Mouse (Mus musculus) stomach, embryonic 16.5 days (tissue): ENCODE data around the gene Gabrr2. TPM values are rescaled to one million over a fixed set of nuclear protein-coding genes. Genes with fewer than 3 reads are reported as not detected.
A peak's percentile ranks its signal among the peaks of the same experiment; 100 is the strongest.

Source experiments
- ATAC-seq: fragments of 200-750 bp; cut with Nextera tagmentation; 2 replicates; pipeline ENCODE4 v1.8.0; 2017; ENCODE audit warnings: moderate number of reproducible peaks, moderate TSS enrichment; ENCODE audit not compliant: insufficient read depth, low FRiP score
- H3K27ac ChIP-seq: fragments of 300-500 bp; sonication (generic); 2 replicates; pipeline ENCODE4 v1.5.1; 2014; ENCODE audit warnings: low read length
- H3K27me3 ChIP-seq: fragments of 300-500 bp; sonication (generic); 2 replicates; pipeline ENCODE4 v1.6.1; 2014; ENCODE audit warnings: low read length, control low read depth, mixed read lengths; ENCODE audit not compliant: control insufficient read depth, insufficient read depth
- H3K36me3 ChIP-seq: fragments of 300-500 bp; sonication (generic); 2 replicates; pipeline ENCODE4 v1.6.1; 2014; ENCODE audit warnings: low read length; ENCODE audit not compliant: control insufficient read depth, insufficient read depth
- H3K4me1 ChIP-seq: fragments of 300-500 bp; sonication (generic); 2 replicates; pipeline ENCODE4 v1.6.1; 2014; ENCODE audit warnings: low read length, control low read depth, mixed read lengths; ENCODE audit not compliant: control insufficient read depth, insufficient read depth
- H3K4me2 ChIP-seq: fragments of 300-500 bp; sonication (generic); 2 replicates; pipeline ENCODE4 v1.6.1; 2014; ENCODE audit warnings: low read depth, low read length, mixed read lengths
- H3K4me3 ChIP-seq: fragments of 300-500 bp; sonication (generic); replicated peaks from 2 replicates; pipeline ENCODE4 v1.5.1; 2014; ENCODE audit warnings: mild to moderate bottlenecking, low read length
- H3K9ac ChIP-seq: fragments of 300-500 bp; sonication (generic); 2 replicates; pipeline ENCODE4 v1.6.1; 2014; ENCODE audit warnings: low read length
- H3K9me3 ChIP-seq: fragments of 300-500 bp; sonication (generic); replicated peaks from 2 replicates; pipeline ENCODE4 v1.6.1; 2016; ENCODE audit warnings: low read length, control low read depth; ENCODE audit not compliant: control insufficient read depth
- WGBS: fragments of 180-500 bp; shearing (Covaris S2); extraction: QIAGEN DNeasy Blood & Tissue Kit; methylation state at CpG from one replicate; pipeline ENCODE4 v1.1.7; 2014; 5-methylcytosine and 5-hydroxymethylcytosine counted together
- polyA plus RNA-seq: library from polyadenylated mRNA; unstranded; fragments of >200 nt; fragmentation: Nextera tagmentation; extraction: Ambion mirVana; gene quantifications from 2 replicates; pipeline ENCODE4 v1.2.1, GENCODE M21; 2015

The Gabrr2 gene
- 0.22 and 0.36 TPM in 2 replicates for polyA plus RNA-seq

- Histone ChIP-seq H3K4me1 (0 out of 2 replicates have a peak, but pooled peaks cover 6% of the 10 kb centered on the region), H3K9me3 (no peaks in the 10 kb centered on the region), H3K27me3 (no peaks in the 10 kb centered on the region), H3K27ac (no peak within 1 kb of the TSS), H3K9ac (no peak within 1 kb of the TSS), H3K4me2 (no peak within 1 kb of the TSS), H3K4me3 (no peak within 1 kb of the TSS), H3K36me3 (no peaks in the 10 kb centered on the region)
- 83% methylated on average over 4 of the region's 4 CpGs for WGBS
- no peak for ATAC-seq
Observed at GRCm38 (mm10) chr4:33062981-33063380, at the start of gene Gabrr2. Gene Gabrr2, plus strand, starts transcription at chr4:33062999.

GRCm38 (mm10) chr4:33018361-33018999 lies 44.3 kb upstream of the Gabrr2 start:
- ATAC-seq = peak; percentile 76; the same call in 1 of the 2 replicates

GRCm38 (mm10) chr4:33024420-33024819 lies 38.4 kb upstream of the Gabrr2 start:
- no peaks in the 10 kb centered on the region for H3K36me3 ChIP-seq
- no peak overlapping the region for H3K27ac ChIP-seq
- H3K4me1 ChIP-seq = no peaks in the 10 kb centered on the region
- H3K9ac ChIP-seq = no peak overlapping the region
- no peak overlapping the region for H3K4me2 ChIP-seq
- 68% methylated on average over 8 of the region's 8 CpGs for WGBS
- ATAC-seq = no peak
- H3K4me3 ChIP-seq = no peak overlapping the region
- no peaks in the 10 kb centered on the region for H3K27me3 ChIP-seq
- H3K9me3 ChIP-seq = no peaks in the 10 kb centered on the region

More at GRCm38 (mm10) chr4:33018361-33018999, 44.3 kb upstream of the Gabrr2 start:
- Histone ChIP-seq H3K4me3 (no peak overlapping the region), H3K27me3 (no peaks in the 10 kb centered on the region), H3K9me3 (no peaks in the 10 kb centered on the region), H3K4me2 (no peak overlapping the region), H3K27ac (no peak overlapping the region), H3K9ac (no peak overlapping the region), H3K4me1 (no peaks in the 10 kb centered on the region), H3K36me3 (no peaks in the 10 kb centered on the region)
- WGBS = 49% methylated on average over 9 of the region's 9 CpGs

- no peak for ATAC-seq
- WGBS = 89% methylated on average over 7 of the region's 7 CpGs
- H3K36me3 ChIP-seq = no peaks in the 10 kb centered on the region
Observed at GRCm38 (mm10) chr4:33029104-33029503, 33.7 kb upstream of the Gabrr2 start.

GRCm38 (mm10) chr4:33030264-33031194 lies 32.3 kb upstream of the Gabrr2 start:
- H3K4me2 ChIP-seq = peak overlapping the region; percentile 79
- peak; percentile 74 for ATAC-seq
- H3K27ac ChIP-seq = peak overlapping the region; percentile 83
- H3K4me1 ChIP-seq = peaks cover 7% of the 10 kb centered on the region
- no peaks in the 10 kb centered on the region; the same call in 1 of the 2 replicates for H3K36me3 ChIP-seq
- H3K9ac ChIP-seq = peak overlapping the region; percentile 97
- H3K4me3 ChIP-seq = peak overlapping the region; percentile 91
- 3% methylated on average over 55 of the region's 55 CpGs for WGBS
- peaks cover 4% of the 10 kb centered on the region; the same call in 1 of the 2 replicates for H3K9me3 ChIP-seq
- no peaks in the 10 kb centered on the region for H3K27me3 ChIP-seq

More at GRCm38 (mm10) chr4:33029104-33029503, 33.7 kb upstream of the Gabrr2 start:
- no peak overlapping the region for H3K27ac ChIP-seq
- no peaks in the 10 kb centered on the region for H3K27me3 ChIP-seq
- no peak overlapping the region for H3K4me2 ChIP-seq
- no peak overlapping the region for H3K9ac ChIP-seq
- no peaks in the 10 kb centered on the region for H3K9me3 ChIP-seq
- H3K4me1 ChIP-seq = peaks cover 5% of the 10 kb centered on the region
- H3K4me3 ChIP-seq = no peak overlapping the region

GRCm38 (mm10) chr4:33031195-33031960 lies 31.4 kb upstream of the Gabrr2 start, which contains the start of gene Ube2j1:
Gene Ube2j1, plus strand, starts transcription at chr4:33031416.
- H3K27ac ChIP-seq = peak within 1 kb of the TSS; percentile 83

GRCm38 (mm10) chr4:33032045-33032444 lies 30.8 kb upstream of the Gabrr2 start:
- Histone ChIP-seq H3K9me3 (peaks cover 6% of the 10 kb centered on the region; the same call in 1 of the 2 replicates), H3K4me3 (peak overlapping the region; percentile 91), H3K27ac (peak overlapping the region; percentile 83), H3K36me3 (no peaks in the 10 kb centered on the region; the same call in 1 of the 2 replicates), H3K4me1 (peaks cover 7% of the 10 kb centered on the region), H3K9ac (peak overlapping the region; percentile 97), H3K4me2 (peak overlapping the region; percentile 79), H3K27me3 (no peaks in the 10 kb centered on the region)
- 20% methylated on average over 4 of the region's 4 CpGs for WGBS
- ATAC-seq = no peak

More at GRCm38 (mm10) chr4:33031195-33031960, 31.4 kb upstream of the Gabrr2 start, which contains the start of gene Ube2j1:
- Histone ChIP-seq H3K9ac (peak within 1 kb of the TSS; percentile 97), H3K4me2 (peak within 1 kb of the TSS; percentile 79), H3K4me1 (peaks cover 7% of the 10 kb centered on the region), H3K36me3 (no peaks in the 10 kb centered on the region; the same call in 1 of the 2 replicates), H3K4me3 (peak within 1 kb of the TSS; percentile 91), H3K9me3 (peaks cover 6% of the 10 kb centered on the region; the same call in 1 of the 2 replicates), H3K27me3 (no peaks in the 10 kb centered on the region)
- under 1% methylated on average over 114 of the region's 123 CpGs for WGBS
- peak; percentile 99 for ATAC-seq

- no peak for ATAC-seq
- H3K36me3 ChIP-seq = no peaks in the 10 kb centered on the region; the same call in 1 of the 2 replicates
- 62% methylated on average over 6 of the region's 6 CpGs for WGBS
Observed at GRCm38 (mm10) chr4:33033515-33033914, 29.3 kb upstream of the Gabrr2 start.

More at GRCm38 (mm10) chr4:33033515-33033914, 29.3 kb upstream of the Gabrr2 start:
- H3K4me1 ChIP-seq = peaks cover 7% of the 10 kb centered on the region
- H3K4me3 ChIP-seq = no peak overlapping the region
- H3K27me3 ChIP-seq = no peaks in the 10 kb centered on the region
- H3K9ac ChIP-seq = no peak overlapping the region
- no peak overlapping the region for H3K27ac ChIP-seq
- H3K9me3 ChIP-seq = peaks cover 6% of the 10 kb centered on the region; the same call in 1 of the 2 replicates
- no peak overlapping the region for H3K4me2 ChIP-seq
